Mouse (Mus musculus) small intestine, adult 2 months (tissue): Measurements from ENCODE around the gene Cyb5d2.

Experiments used
- CTCF ChIP-seq: fragments of 200-500 bp; IDR thresholded peaks from 2 replicates; pipeline ENCODE4 v1.5.1; 2012; ENCODE audit warnings: low read depth, mild to moderate bottlenecking, control low read depth, inconsistent platforms, low read length, moderate library complexity, mixed read lengths; ENCODE audit not compliant: insufficient replicate concordance, insufficient read length; ENCODE audit errors: extremely low read depth
- POLR2A ChIP-seq: fragments of 200-500 bp; IDR thresholded peaks from 2 replicates; pipeline ENCODE4 v1.6.1; 2012; ENCODE audit warnings: low read depth, mild to moderate bottlenecking, control low read depth, inconsistent platforms, low read length, moderate library complexity

- TF ChIP-seq CTCF (no peak), POLR2A (no peak)
Observed at GRCm38 (mm10) chr11:72751956-72752355, 44.0 kb downstream of the Cyb5d2 start.
